Mouse (Mus musculus) limb, embryonic 11.5 days (tissue): ENCODE data around the gene Gal. TPM values are rescaled to one million over a fixed set of nuclear protein-coding genes. Genes with fewer than 3 reads are reported as not detected.

Experiments used
- ATAC-seq: fragments of 200-750 bp; cut with Nextera tagmentation; 2 replicates; pipeline ENCODE4 v1.8.0; 2017; ENCODE audit warnings: low read depth; ENCODE audit not compliant: insufficient number of reproducible peaks, low FRiP score, low TSS enrichment
- DNase-seq: peaks from one replicate; pipeline ENCODE4 v3.0.0-alpha.2; 2015; ENCODE audit warnings: low spot score
- H3K27ac ChIP-seq: fragments of 300-500 bp; sonication (generic); replicated peaks from 2 replicates; pipeline ENCODE4 v1.5.1; 2014; ENCODE audit warnings: low read depth, mild to moderate bottlenecking, low read length
- H3K27me3 ChIP-seq: fragments of 300-500 bp; sonication (generic); 2 replicates; pipeline ENCODE4 v1.6.1; 2014; ENCODE audit warnings: mild to moderate bottlenecking, low read length, mixed read lengths; ENCODE audit not compliant: control insufficient read depth, insufficient read depth
- H3K36me3 ChIP-seq: fragments of 300-500 bp; sonication (generic); 2 replicates; pipeline ENCODE4 v1.6.1; 2014; ENCODE audit warnings: mild to moderate bottlenecking, low read length, moderate library complexity, mixed read lengths; ENCODE audit not compliant: control insufficient read depth, insufficient read depth
- H3K4me1 ChIP-seq: fragments of 300-500 bp; sonication (generic); 2 replicates; pipeline ENCODE4 v1.6.1; 2014; ENCODE audit warnings: low read length, mixed read lengths; ENCODE audit not compliant: control insufficient read depth, insufficient read depth
- H3K4me2 ChIP-seq: fragments of 300-500 bp; sonication (generic); 2 replicates; pipeline ENCODE4 v1.6.1; 2014; ENCODE audit warnings: low read depth, mild to moderate bottlenecking, moderate library complexity; ENCODE audit not compliant: severe bottlenecking
- H3K4me3 ChIP-seq: fragments of 300-500 bp; sonication (generic); 2 replicates; pipeline ENCODE4 v1.5.1; 2014; ENCODE audit warnings: low read depth, low read length
- H3K9ac ChIP-seq: fragments of 300-500 bp; sonication (generic); 2 replicates; pipeline ENCODE4 v1.6.1; 2014; ENCODE audit warnings: mild to moderate bottlenecking, low read length
- H3K9me3 ChIP-seq: fragments of 300-500 bp; sonication (generic); 2 replicates; pipeline ENCODE4 v1.6.1; 2016; ENCODE audit warnings: low read length; ENCODE audit not compliant: control insufficient read depth
- WGBS: fragments of 180-500 bp; shearing (Covaris S2); extraction: QIAGEN DNeasy Blood & Tissue Kit; methylation state at CpG from one replicate; pipeline ENCODE4 v1.1.7; 2014; 5-methylcytosine and 5-hydroxymethylcytosine counted together
- polyA plus RNA-seq: library from polyadenylated mRNA; unstranded; fragments of >200 nt; fragmentation: Nextera tagmentation; extraction: Ambion mirVana; gene quantifications from 2 replicates; pipeline ENCODE4 v1.2.1, GENCODE M21; 2014

Gene Gal
- polyA plus RNA-seq, 1 experiment from 2014 or later: 0.84 TPM

- no peaks in the 10 kb centered on the region for H3K4me1 ChIP-seq
- ATAC-seq: peak; percentile 1; the same call in 1 of the 2 replicates
- H3K4me3 ChIP-seq: no peak overlapping the region
- no peak overlapping the region for H3K27ac ChIP-seq
- no peak for DNase-seq
- H3K4me2 ChIP-seq: no peak overlapping the region
- H3K27me3 ChIP-seq: no peaks in the 10 kb centered on the region
- whole genome bisulfite sequencing: 58% methylated on average over 6 of the region's 6 CpGs
- no peak overlapping the region for H3K9ac ChIP-seq
- H3K36me3 ChIP-seq: no peaks in the 10 kb centered on the region
- H3K9me3 ChIP-seq: peaks cover 5% of the 10 kb centered on the region; the same call in 1 of the 2 replicates
Measured at GRCm38 (mm10) chr19:3388061-3388460, 26.3 kb downstream of the Gal start.

GRCm38 (mm10) chr19:3378614-3379013 lies 35.7 kb downstream of the Gal start:
- 92% methylated on average over 3 of the region's 3 CpGs for WGBS

GRCm38 (mm10) chr19:3376966-3377715 lies 37.2 kb downstream of the Gal start:
- no peak overlapping the region for H3K9ac ChIP-seq
- no peaks in the 10 kb centered on the region for H3K4me1 ChIP-seq
- H3K4me3 ChIP-seq: no peak overlapping the region
- no peaks in the 10 kb centered on the region for H3K9me3 ChIP-seq
- WGBS: 33% methylated on average over 4 of the region's 4 CpGs
- no peak overlapping the region for H3K4me2 ChIP-seq
- no peak for DNase-seq
- no peak overlapping the region for H3K27ac ChIP-seq
- no peaks in the 10 kb centered on the region for H3K36me3 ChIP-seq
- H3K27me3 ChIP-seq: no peaks in the 10 kb centered on the region
- ATAC-seq: no peak

More at GRCm38 (mm10) chr19:3378614-3379013, 35.7 kb downstream of the Gal start:
- ATAC-seq (no peak), DNase-seq (no peak)
- Histone ChIP-seq H3K27me3 (no peaks in the 10 kb centered on the region), H3K27ac (no peak overlapping the region), H3K36me3 (no peaks in the 10 kb centered on the region), H3K4me3 (no peak overlapping the region), H3K9ac (no peak overlapping the region), H3K4me2 (no peak overlapping the region), H3K9me3 (no peaks in the 10 kb centered on the region), H3K4me1 (no peaks in the 10 kb centered on the region)

- H3K9me3 ChIP-seq: no peaks in the 10 kb centered on the region
- H3K4me1 ChIP-seq: no peaks in the 10 kb centered on the region
- DNase-seq: no peak
- no peak overlapping the region for H3K9ac ChIP-seq
- no peak overlapping the region for H3K4me2 ChIP-seq
- no peaks in the 10 kb centered on the region for H3K27me3 ChIP-seq
- no peaks in the 10 kb centered on the region for H3K36me3 ChIP-seq
- H3K27ac ChIP-seq: no peak overlapping the region
- no peak overlapping the region for H3K4me3 ChIP-seq
- ATAC-seq: no peak
- WGBS: 77% methylated on average over 7 of the region's 7 CpGs
Measured at GRCm38 (mm10) chr19:3375945-3376495, 38.3 kb downstream of the Gal start.

- no peak overlapping the region for H3K4me2 ChIP-seq
- H3K36me3 ChIP-seq: no peaks in the 10 kb centered on the region
- H3K9ac ChIP-seq: no peak overlapping the region
- no peak overlapping the region for H3K4me3 ChIP-seq
- H3K9me3 ChIP-seq: no peaks in the 10 kb centered on the region
- H3K27me3 ChIP-seq: no peaks in the 10 kb centered on the region
- no peak overlapping the region for H3K27ac ChIP-seq
- H3K4me1 ChIP-seq: no peaks in the 10 kb centered on the region
- DNase-seq: no peak
- ATAC-seq: no peak
- WGBS: 58% methylated on average over 2 of the region's 2 CpGs
Measured at GRCm38 (mm10) chr19:3374028-3374427, 40.3 kb downstream of the Gal start.

- WGBS: 69% methylated on average over 12 of the region's 12 CpGs
- DNase-seq: no peak
- no peaks in the 10 kb centered on the region for H3K9me3 ChIP-seq
- H3K27ac ChIP-seq: no peak overlapping the region
- H3K4me2 ChIP-seq: no peak overlapping the region
- no peak overlapping the region for H3K4me3 ChIP-seq
- ATAC-seq: no peak
- H3K4me1 ChIP-seq: no peaks in the 10 kb centered on the region
- no peaks in the 10 kb centered on the region for H3K27me3 ChIP-seq
- no peak overlapping the region for H3K9ac ChIP-seq
- H3K36me3 ChIP-seq: no peaks in the 10 kb centered on the region
Measured at GRCm38 (mm10) chr19:3373380-3373779, 41.0 kb downstream of the Gal start.

GRCm38 (mm10) chr19:3368276-3368675 lies 46.1 kb downstream of the Gal start:
- no peak for DNase-seq
- no peak overlapping the region for H3K9ac ChIP-seq
- no peak overlapping the region for H3K27ac ChIP-seq
- H3K9me3 ChIP-seq: no peaks in the 10 kb centered on the region
- no peak overlapping the region for H3K4me3 ChIP-seq
- no peak overlapping the region for H3K4me2 ChIP-seq
- H3K4me1 ChIP-seq: no peaks in the 10 kb centered on the region
- no peak for ATAC-seq
- H3K27me3 ChIP-seq: no peaks in the 10 kb centered on the region
- H3K36me3 ChIP-seq: no peaks in the 10 kb centered on the region
- 80% methylated on average over 3 of the region's 3 CpGs for WGBS

- no peak overlapping the region for H3K27ac ChIP-seq
- DNase-seq (no peak), ATAC-seq (no peak)
- no peaks in the 10 kb centered on the region for H3K4me1 ChIP-seq
- no peak overlapping the region for H3K4me3 ChIP-seq
- H3K9me3 ChIP-seq: no peaks in the 10 kb centered on the region
- no peak overlapping the region for H3K4me2 ChIP-seq
- H3K36me3 ChIP-seq: no peaks in the 10 kb centered on the region
- H3K27me3 ChIP-seq: no peaks in the 10 kb centered on the region
- WGBS: 95% methylated on average over 3 of the region's 3 CpGs
- no peak overlapping the region for H3K9ac ChIP-seq
Measured at GRCm38 (mm10) chr19:3365089-3365488, 49.3 kb downstream of the Gal start.
